Mouse (Mus musculus) forebrain, embryonic 16.5 days (tissue): ENCODE data around the gene Mink1. TPM values are rescaled to one million over a fixed set of nuclear protein-coding genes. Genes with fewer than 3 reads are reported as not detected.

ENCODE experiments used
- ATAC-seq: fragments of 200-750 bp; cut with Nextera tagmentation; 2 replicates; pipeline ENCODE4 v1.8.0; 2017; ENCODE audit warnings: mild to moderate bottlenecking, moderate library complexity
- H3K27ac ChIP-seq: fragments of 300-500 bp; sonication (generic); 2 replicates; pipeline ENCODE4 v1.5.1; 2014; ENCODE audit warnings: low read length, control low read depth
- H3K27me3 ChIP-seq: fragments of 300-500 bp; sonication (generic); replicated peaks from 2 replicates; pipeline ENCODE4 v1.6.1; 2014; ENCODE audit warnings: low read length; ENCODE audit not compliant: control insufficient read depth, insufficient read depth
- H3K36me3 ChIP-seq: fragments of 300-500 bp; sonication (generic); 2 replicates; pipeline ENCODE4 v1.6.1; 2014; ENCODE audit not compliant: control insufficient read depth, insufficient read depth
- H3K4me1 ChIP-seq: fragments of 300-500 bp; sonication (generic); replicated peaks from 2 replicates; pipeline ENCODE4 v1.6.1; 2014; ENCODE audit warnings: low read length; ENCODE audit not compliant: control insufficient read depth, insufficient read depth
- H3K4me2 ChIP-seq: fragments of 300-500 bp; sonication (generic); 2 replicates; pipeline ENCODE4 v1.6.1; 2014; ENCODE audit warnings: mild to moderate bottlenecking, low read length, control low read depth
- H3K4me3 ChIP-seq: fragments of 300-500 bp; sonication (generic); replicated peaks from 2 replicates; pipeline ENCODE4 v1.5.1; 2014; ENCODE audit warnings: mild to moderate bottlenecking, low read length, control low read depth
- H3K9ac ChIP-seq: fragments of 300-500 bp; sonication (generic); replicated peaks from 2 replicates; pipeline ENCODE4 v1.6.1; 2014; ENCODE audit warnings: low read depth, low read length, control low read depth
- H3K9me3 ChIP-seq: fragments of 300-500 bp; sonication (generic); 2 replicates; pipeline ENCODE4 v1.6.1; 2016; ENCODE audit warnings: low read length; ENCODE audit not compliant: control insufficient read depth
- WGBS: fragments of 180-500 bp; shearing (Covaris S2); extraction: QIAGEN DNeasy Blood & Tissue Kit; methylation state at CpG from one replicate; pipeline ENCODE4 v1.1.7; 2014; 5-methylcytosine and 5-hydroxymethylcytosine counted together
- polyA plus RNA-seq: library from polyadenylated mRNA; unstranded; fragments of >200 nt; fragmentation: Nextera tagmentation; extraction: Ambion mirVana; gene quantifications from 2 replicates; pipeline ENCODE4 v1.2.1, GENCODE M21; 2015

Mink1 gene
- polyA plus RNA-seq, 1 experiment from 2014 or later, result 17.5 TPM

- no peaks in the 10 kb centered on the region for H3K9me3 ChIP-seq
- H3K4me3 ChIP-seq, result no peak overlapping the region
- no peak for ATAC-seq
- peaks cover 3% of the 10 kb centered on the region; the same call in 1 of the 2 replicates for H3K27me3 ChIP-seq
- H3K4me1 ChIP-seq, result peaks cover 11% of the 10 kb centered on the region
- 52% methylated on average over 5 of the region's 5 CpGs for WGBS
- H3K27ac ChIP-seq, result no peak overlapping the region
- no peak overlapping the region for H3K4me2 ChIP-seq
- H3K9ac ChIP-seq, result no peak overlapping the region
- no peaks in the 10 kb centered on the region for H3K36me3 ChIP-seq
Observed at GRCm38 (mm10) chr11:70541415-70541814, 21.3 kb upstream of the Mink1 start.

GRCm38 (mm10) chr11:70544496-70544895, 18.2 kb upstream of the Mink1 start:
- H3K27me3 ChIP-seq, result peaks cover 3% of the 10 kb centered on the region; the same call in 1 of the 2 replicates
- WGBS, result 73% methylated on average over 7 of the region's 7 CpGs

DNA sequence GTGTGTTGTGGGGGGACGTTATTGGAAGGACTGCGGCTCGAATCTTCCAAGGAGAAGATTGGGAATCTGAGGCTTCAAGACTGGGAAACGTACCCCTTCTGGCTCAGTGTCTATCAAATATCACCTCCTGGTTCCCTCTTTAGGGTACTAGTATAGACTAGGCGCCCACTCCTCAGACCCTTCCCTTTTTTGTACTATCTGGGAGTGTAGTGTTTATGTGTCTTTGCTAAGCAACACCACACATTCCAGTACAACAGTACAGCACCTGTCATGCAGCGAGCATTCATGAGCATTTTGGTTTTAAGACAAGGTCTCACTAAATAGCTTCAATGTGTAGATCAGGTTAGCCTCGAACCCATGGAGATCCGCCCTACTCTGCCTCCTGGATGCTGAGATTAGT, 11.2 kb upstream of the Mink1 start:
- Histone ChIP-seq H3K27me3 (0 out of 2 replicates have a peak, but pooled peaks cover 2% of the 10 kb centered on the region), H3K4me2 (no peak overlapping the region), H3K4me3 (no peak overlapping the region), H3K4me1 (no peaks in the 10 kb centered on the region), H3K9ac (no peak overlapping the region), H3K9me3 (no peaks in the 10 kb centered on the region), H3K36me3 (no peaks in the 10 kb centered on the region), H3K27ac (no peak overlapping the region)
- ATAC-seq, result no peak
- WGBS, result 81% methylated on average over 8 of the region's 8 CpGs

More at GRCm38 (mm10) chr11:70544496-70544895, 18.2 kb upstream of the Mink1 start:
- no peak overlapping the region for H3K27ac ChIP-seq
- no peaks in the 10 kb centered on the region for H3K36me3 ChIP-seq
- no peak for ATAC-seq
- no peaks in the 10 kb centered on the region for H3K9me3 ChIP-seq
- H3K4me1 ChIP-seq, result peaks cover 11% of the 10 kb centered on the region
- no peak overlapping the region for H3K9ac ChIP-seq
- no peak overlapping the region for H3K4me2 ChIP-seq
- H3K4me3 ChIP-seq, result no peak overlapping the region

DNA sequence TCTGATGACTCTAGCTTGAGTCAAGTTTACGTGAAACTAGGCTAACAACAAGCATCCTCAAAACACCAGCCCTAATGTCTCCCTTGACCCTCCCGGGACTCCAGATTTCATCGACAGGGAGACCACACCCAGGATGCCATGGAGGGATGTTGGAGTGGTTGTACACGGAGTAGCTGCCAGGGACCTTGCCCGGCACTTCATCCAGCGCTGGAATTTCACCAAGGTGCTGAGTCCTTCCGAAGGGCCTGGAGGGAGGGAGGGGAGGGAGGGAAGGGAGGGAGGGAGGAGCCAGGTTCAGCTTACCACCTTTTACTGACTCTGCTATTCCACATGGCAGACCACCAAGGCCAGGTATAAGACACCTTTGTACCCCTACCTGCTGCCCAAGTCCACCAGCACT, 8.7 kb upstream of the Mink1 start:
- no peak overlapping the region for H3K9ac ChIP-seq
- H3K4me1 ChIP-seq, result no peaks in the 10 kb centered on the region
- H3K4me3 ChIP-seq, result no peak overlapping the region
- H3K9me3 ChIP-seq, result no peaks in the 10 kb centered on the region
- H3K27ac ChIP-seq, result no peak overlapping the region
- no peaks in the 10 kb centered on the region for H3K36me3 ChIP-seq
- no peak for ATAC-seq
- H3K4me2 ChIP-seq, result no peak overlapping the region
- 0 out of 2 replicates have a peak, but pooled peaks cover 2% of the 10 kb centered on the region for H3K27me3 ChIP-seq
- WGBS, result 28% methylated on average over 7 of the region's 7 CpGs

- H3K36me3 ChIP-seq, result no peaks in the 10 kb centered on the region
- no peak overlapping the region for H3K4me3 ChIP-seq
- 95% methylated on average over 9 of the region's 9 CpGs for WGBS
- no peak overlapping the region for H3K4me2 ChIP-seq
- H3K27ac ChIP-seq, result no peak overlapping the region
- no peaks in the 10 kb centered on the region for H3K27me3 ChIP-seq
- H3K9ac ChIP-seq, result no peak overlapping the region
- no peak for ATAC-seq
- H3K9me3 ChIP-seq, result no peaks in the 10 kb centered on the region
- H3K4me1 ChIP-seq, result peaks cover 7% of the 10 kb centered on the region
Observed at GRCm38 (mm10) chr11:70557545-70557944, 5.1 kb upstream of the Mink1 start.

- H3K27ac ChIP-seq, result peak overlapping the region; percentile 81
- peak overlapping the region; percentile 84 for H3K9ac ChIP-seq
- no peaks in the 10 kb centered on the region for H3K36me3 ChIP-seq
- no peak for ATAC-seq
- peak overlapping the region; percentile 94 for H3K4me2 ChIP-seq
- peaks cover 27% of the 10 kb centered on the region for H3K4me1 ChIP-seq
- no peaks in the 10 kb centered on the region for H3K9me3 ChIP-seq
- H3K4me3 ChIP-seq, result peak overlapping the region; percentile 70
- 2% methylated on average over 2 of the region's 2 CpGs for WGBS
- H3K27me3 ChIP-seq, result no peaks in the 10 kb centered on the region
Observed at GRCm38 (mm10) chr11:70561937-70562286, 769 bp upstream of the Mink1 start.

DNA sequence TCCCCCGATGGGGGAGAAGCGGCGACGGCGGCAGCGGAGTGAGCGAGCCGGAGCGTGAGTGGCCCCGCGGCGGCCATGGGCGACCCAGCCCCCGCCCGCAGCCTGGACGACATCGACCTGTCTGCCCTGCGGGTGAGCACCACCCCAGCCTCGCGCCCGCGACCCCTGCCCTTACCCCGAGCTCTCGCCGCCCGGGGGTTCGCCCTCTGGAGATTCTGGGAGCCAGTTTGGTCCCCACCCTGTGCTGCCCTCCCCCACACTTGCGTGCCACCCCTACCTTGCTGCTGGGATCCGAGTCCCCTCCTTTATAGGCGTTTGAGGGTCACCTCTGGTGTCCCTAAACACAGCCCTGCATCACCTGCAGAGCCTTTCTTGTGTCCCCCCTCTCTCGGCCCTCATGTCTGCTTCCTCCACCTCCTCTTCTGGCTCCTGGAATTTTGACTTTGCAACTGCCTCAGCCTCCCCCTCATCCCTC, 351 bp downstream of the Mink1 start:
- WGBS, result under 1% methylated on average over 31 of the region's 31 CpGs
- no peak; the same call in 1 of the 2 replicates for ATAC-seq

DNA sequence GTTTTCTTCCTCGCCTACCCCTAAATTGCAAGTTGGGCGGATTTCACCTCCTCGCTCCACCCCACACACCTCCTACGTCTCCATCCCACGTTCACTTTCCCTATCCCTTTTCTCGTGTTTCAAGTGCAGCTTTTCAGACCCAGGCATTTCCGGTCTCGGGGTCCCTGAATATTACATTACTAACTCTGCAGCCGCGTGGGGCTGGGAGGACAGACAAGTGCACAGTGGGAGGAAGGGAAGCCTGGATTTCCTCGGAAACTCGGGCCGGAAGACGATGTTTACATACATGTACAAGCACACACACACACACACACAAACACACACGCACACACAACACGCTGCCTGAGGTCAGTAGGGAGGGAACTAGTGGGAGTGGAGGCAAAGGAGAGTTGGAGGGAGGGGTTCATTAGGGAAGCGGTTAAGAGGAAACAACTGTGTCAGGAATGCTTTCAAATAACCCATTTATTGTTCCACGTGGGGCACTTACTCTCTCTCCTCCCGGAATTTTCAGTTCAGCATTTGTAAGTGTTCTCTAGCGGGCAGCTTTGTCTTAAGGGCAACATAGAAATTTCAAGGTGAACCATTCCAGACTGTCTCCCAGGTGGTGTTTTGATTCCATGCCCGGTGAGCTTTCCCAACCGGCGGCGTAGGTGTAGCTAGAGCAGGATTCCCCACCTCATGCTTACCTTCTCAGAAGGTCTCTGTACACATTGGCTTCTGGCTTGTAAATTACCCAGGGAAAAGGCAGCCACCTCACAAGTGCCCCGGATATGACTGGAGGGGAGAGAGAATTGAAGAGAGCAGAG, 992 bp downstream of the Mink1 start:
- under 1% methylated on average over 25 of the region's 25 CpGs for WGBS
- peak overlapping the region; percentile 81; the same call in 1 of the 2 replicates for H3K27ac ChIP-seq
- no peaks in the 10 kb centered on the region for H3K9me3 ChIP-seq
- H3K4me1 ChIP-seq, result peaks cover 27% of the 10 kb centered on the region
- H3K9ac ChIP-seq, result peak overlapping the region; percentile 84
- peak overlapping the region; percentile 94 for H3K4me2 ChIP-seq
- peak overlapping the region; percentile 70 for H3K4me3 ChIP-seq
- H3K27me3 ChIP-seq, result no peaks in the 10 kb centered on the region
- 0 out of 2 replicates have a peak, but pooled peaks have one; percentile 5 for ATAC-seq
- H3K36me3 ChIP-seq, result no peaks in the 10 kb centered on the region

More for the DNA sequence above, 351 bp downstream of the Mink1 start:
- peak overlapping the region; percentile 94 for H3K4me2 ChIP-seq
- H3K4me3 ChIP-seq, result peak overlapping the region; percentile 70
- no peaks in the 10 kb centered on the region for H3K36me3 ChIP-seq
- peak overlapping the region; percentile 84 for H3K9ac ChIP-seq
- H3K4me1 ChIP-seq, result peaks cover 27% of the 10 kb centered on the region
- peak overlapping the region; percentile 81 for H3K27ac ChIP-seq
- H3K9me3 ChIP-seq, result no peaks in the 10 kb centered on the region
- no peaks in the 10 kb centered on the region for H3K27me3 ChIP-seq

DNA sequence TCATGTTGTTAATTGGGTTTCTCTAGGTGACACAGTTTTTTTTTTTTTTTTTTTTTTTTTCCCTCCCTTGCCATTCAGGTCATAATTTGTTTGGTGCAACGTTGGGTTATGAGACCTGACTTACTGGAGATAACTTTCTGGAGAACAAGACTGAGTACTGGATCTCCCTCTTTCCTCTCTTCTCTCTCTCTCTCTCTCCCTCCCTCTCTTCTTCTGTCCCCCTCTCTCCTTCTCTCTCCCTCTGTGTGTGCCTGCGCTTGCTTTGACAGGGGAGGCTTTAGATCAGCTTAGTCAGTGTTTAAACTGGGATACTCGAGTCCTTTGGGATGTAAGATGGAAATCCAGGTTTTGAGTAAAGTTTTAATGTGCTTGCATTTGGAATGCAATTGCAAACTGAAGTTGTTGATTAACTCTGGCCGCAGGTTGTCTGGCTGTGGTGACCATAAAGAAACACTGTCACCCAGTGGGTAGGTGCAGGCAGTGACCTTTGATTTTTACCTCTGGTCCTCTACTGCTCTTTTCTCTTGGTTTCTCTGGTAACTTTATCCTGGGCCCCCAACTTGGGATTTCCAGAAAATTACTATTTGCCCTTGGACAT, 1.7 kb downstream of the Mink1 start:
- no peaks in the 10 kb centered on the region for H3K27me3 ChIP-seq
- 32% methylated on average over 4 of the region's 4 CpGs for WGBS
- ATAC-seq, result no peak
- H3K4me2 ChIP-seq, result peak overlapping the region; percentile 94
- no peaks in the 10 kb centered on the region for H3K36me3 ChIP-seq
- no peak overlapping the region; the same call in 1 of the 2 replicates for H3K9ac ChIP-seq
- H3K4me1 ChIP-seq, result peaks cover 27% of the 10 kb centered on the region
- H3K4me3 ChIP-seq, result peak overlapping the region; percentile 70
- no peak overlapping the region for H3K27ac ChIP-seq
- H3K9me3 ChIP-seq, result no peaks in the 10 kb centered on the region
